ENCODE assay signal across 8 mouse cellular contexts in genomic region chr4:40947565-40948159, GRCm38 (mm10). TPM values are rescaled to one million over a fixed set of nuclear protein-coding genes. Genes with fewer than 3 reads are reported as not detected.
DNase-seq lines count a peak whose midpoint lies in the region; ATAC-seq and TF ChIP-seq lines count a peak whose summit lies in the region.

No protein-coding gene starts in this region.

- ATAC-seq in forebrain, postnatal 0 days, result no peak
- peak; percentile 46 for ATAC-seq in liver, postnatal 0 days

- H3K9me3 ChIP-seq in forebrain, postnatal 0 days (ENCODE audit: low read length), result no peaks in the 10 kb centered on the region
- no peaks in the 10 kb centered on the region for H3K9me3 ChIP-seq in liver, postnatal 0 days (ENCODE audit: low read length)

- peaks cover 17% of the 10 kb centered on the region for H3K4me1 ChIP-seq in forebrain, postnatal 0 days (ENCODE audit: insufficient read depth)
- peaks cover 24% of the 10 kb centered on the region for H3K4me1 ChIP-seq in liver, postnatal 0 days (ENCODE audit: insufficient read depth)

- H3K9ac ChIP-seq in forebrain, postnatal 0 days, result peak overlapping the region; percentile 69
- H3K9ac ChIP-seq in liver, postnatal 0 days (replicated peaks), result peak overlapping the region; percentile 99

- H3K27me3 ChIP-seq in forebrain, postnatal 0 days (ENCODE audit: insufficient read depth, low read length), result no peaks in the 10 kb centered on the region
- no peaks in the 10 kb centered on the region for H3K27me3 ChIP-seq in liver, postnatal 0 days (ENCODE audit: insufficient read depth, low read length)

- WGBS in forebrain, postnatal 0 days, result 2% methylated on average over 40 of the region's 40 CpGs
- under 1% methylated on average over 36 of the region's 40 CpGs for WGBS in liver, postnatal 0 days (ENCODE audit: insufficient replicate concordance)

- peaks cover 26% of the 10 kb centered on the region for H3K36me3 ChIP-seq in forebrain, postnatal 0 days (ENCODE audit: insufficient read depth)
- H3K36me3 ChIP-seq in liver, postnatal 0 days (replicated peaks; ENCODE audit: insufficient read depth, low read length), result peaks cover 42% of the 10 kb centered on the region

- H3K4me2 ChIP-seq in forebrain, postnatal 0 days (ENCODE audit: low read depth), result peak overlapping the region; percentile 79
- H3K4me2 ChIP-seq in liver, postnatal 0 days (ENCODE audit: low read depth, low read length), result peak overlapping the region; percentile 89

- TF ChIP-seq CTCF in forebrain, postnatal 0 days (IDR thresholded peaks at IDR 0.05; ENCODE audit: low read depth), result peak; percentile 38; the same call in 1 of the 2 replicates
- peak; percentile 16; the same call in 1 of the 2 replicates for TF ChIP-seq CTCF in liver, postnatal 0 days (IDR thresholded peaks at IDR 0.05; ENCODE audit: low read depth)

- DNase-seq in layer of hippocampus, adult 9-11 months, result peak; percentile 51
- no peak for DNase-seq in layer of hippocampus, postnatal 25 days (ENCODE audit: extremely low spot score in 1 of 2, low spot score in 1 of 2)
- peak; percentile 46 for DNase-seq in adipocyte (ENCODE audit: low spot score)
- peak; percentile 42 for DNase-seq in forebrain, postnatal 0 days
- no peak for DNase-seq in liver, postnatal 0 days
- no peak for DNase-seq in urinary bladder, postnatal 14 days (ENCODE audit: low spot score)
- no peak for DNase-seq in testis, postnatal 14 days (ENCODE audit: low spot score)
- no peak for DNase-seq in cerebellum, postnatal 10 days

- H3K27ac ChIP-seq in forebrain, postnatal 0 days (ENCODE audit: low read depth, low read length), result peak overlapping the region; percentile 58
- H3K27ac ChIP-seq in liver, postnatal 0 days (ENCODE audit: low read depth), result peak overlapping the region; percentile 99

- H3K4me3 ChIP-seq in forebrain, postnatal 0 days (ENCODE audit: low read depth, low read length), result peak overlapping the region; percentile 82
- peak overlapping the region; percentile 97 for H3K4me3 ChIP-seq in liver, postnatal 0 days (ENCODE audit: low read depth, low read length)

- no peak for TF ChIP-seq EP300 in liver, postnatal 0 days (IDR thresholded peaks at IDR 0.05; ENCODE audit: low read depth)

RNA-seq across cellular contexts. Expression of gene Bag1, which starts 0.4 kb away (rescaled TPM):
- 100 to 1,000 TPM; 144 to 165 TPM for total RNA-seq in layer of hippocampus, postnatal 25 days (2021)
- 116 and 174 TPM in 2 replicates for total RNA-seq in forebrain, postnatal 0 days (2014; rRNA removed)
- 201 and 203 TPM in 2 replicates for polyA plus RNA-seq in forebrain, postnatal 0 days (2015; fragmentation: Nextera tagmentation; extraction: Ambion mirVana)
- polyA plus RNA-seq in liver, postnatal 0 days (2015; fragmentation: Nextera tagmentation; extraction: Ambion mirVana), result 128 and 136 TPM in 2 replicates

RNA-seq across cellular contexts. Expression of gene Chmp5, which starts 0.5 kb away (rescaled TPM):
- 10 to 100 TPM; 79.7 to 92.7 TPM for total RNA-seq in layer of hippocampus, postnatal 25 days (2021)
- total RNA-seq in forebrain, postnatal 0 days (2014; rRNA removed), result 94.8 and 101 TPM in 2 replicates
- 146 and 149 TPM in 2 replicates for polyA plus RNA-seq in forebrain, postnatal 0 days (2015; fragmentation: Nextera tagmentation; extraction: Ambion mirVana)
- 46.6 and 49.3 TPM in 2 replicates for polyA plus RNA-seq in liver, postnatal 0 days (2015; fragmentation: Nextera tagmentation; extraction: Ambion mirVana)

RNA-seq across cellular contexts. Expression of gene Nfx1, which starts 23.0 kb away (rescaled TPM):
- 10 to 100 TPM; 64.7 to 71.8 TPM for total RNA-seq in layer of hippocampus, postnatal 25 days (2021)
- 80.3 and 92.1 TPM in 2 replicates for total RNA-seq in forebrain, postnatal 0 days (2014; rRNA removed)
- polyA plus RNA-seq in forebrain, postnatal 0 days (2015; fragmentation: Nextera tagmentation; extraction: Ambion mirVana), result 55.2 and 68.4 TPM in 2 replicates
- polyA plus RNA-seq in liver, postnatal 0 days (2015; fragmentation: Nextera tagmentation; extraction: Ambion mirVana), result 18.2 and 19.4 TPM in 2 replicates

RNA-seq across cellular contexts. Expression of gene Spink4, which starts 27.8 kb away (rescaled TPM):
- not detected for total RNA-seq in layer of hippocampus, postnatal 25 days (2021)
- total RNA-seq in forebrain, postnatal 0 days (2014; rRNA removed), result not detected in 2 replicates
- polyA plus RNA-seq in forebrain, postnatal 0 days (2015; fragmentation: Nextera tagmentation; extraction: Ambion mirVana), result not detected in 2 replicates
- 0.65 and 1.2 TPM in 2 replicates for polyA plus RNA-seq in liver, postnatal 0 days (2015; fragmentation: Nextera tagmentation; extraction: Ambion mirVana)

Comparison
In these comparisons a context has a peak if more than half of its experiments do, and no peak if none do; other contexts are left out.
1. DNase-seq: peak in layer of hippocampus, adult 9-11 months (single experiment), adipocyte (single experiment) and forebrain, postnatal 0 days (single experiment); none in layer of hippocampus, postnatal 25 days (0 of 2), liver, postnatal 0 days (single experiment), urinary bladder, postnatal 14 days (single experiment), testis, postnatal 14 days (single experiment) and cerebellum, postnatal 10 days (0 of 2).